Mouse (Mus musculus): ENCODE measurements around the gene Pard6a. TPM values are rescaled to one million over a fixed set of nuclear protein-coding genes. Genes with fewer than 3 reads are reported as not detected.

The Pard6a gene
- polyA plus RNA-seq, 2 experiments: 17.9 to 18.4 TPM

DNA sequence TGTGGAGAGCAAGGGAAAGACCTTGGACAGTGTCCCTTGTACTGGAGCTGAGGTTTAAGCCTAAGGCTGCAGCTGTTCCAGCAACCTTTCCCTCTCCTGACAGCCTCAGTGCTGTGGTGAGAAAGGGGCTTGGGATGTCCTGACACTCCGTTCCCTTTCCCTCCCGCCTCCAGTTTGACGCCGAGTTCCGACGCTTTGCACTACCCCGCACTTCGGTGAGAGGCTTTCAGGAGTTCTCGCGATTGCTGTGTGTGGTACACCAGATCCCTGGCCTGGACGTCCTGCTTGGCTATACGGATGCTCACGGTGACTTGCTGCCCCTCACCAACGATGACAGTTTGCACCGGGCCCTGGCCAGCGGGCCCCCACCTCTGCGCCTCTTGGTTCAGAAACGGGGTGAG lies 1.1 kb downstream of the Pard6a start:
- Histone ChIP-seq H3K27me3 (ENCODE audit: control insufficient read depth, insufficient read depth, low read length) (no peaks in the 10 kb centered on the region), H3K27ac (replicated peaks; ENCODE audit: low read depth, low read length) (no peak overlapping the region), H3K4me3 (replicated peaks; ENCODE audit: low read length) (peak overlapping the region; percentile 63), H3K4me2 (replicated peaks; ENCODE audit: low read depth, low read length, severe bottlenecking) (peak overlapping the region; percentile 74), H3K36me3 (ENCODE audit: control insufficient read depth, insufficient read depth, low read length) (peaks cover 35% of the 10 kb centered on the region), H3K9ac (ENCODE audit: low read depth, low read length, severe bottlenecking) (peak overlapping the region; percentile 40), H3K9me3 (ENCODE audit: control insufficient read depth, low read length) (no peaks in the 10 kb centered on the region), H3K4me1 (ENCODE audit: control insufficient read depth, insufficient read depth, low read length) (peaks cover 14% of the 10 kb centered on the region; the same call in 1 of the 2 replicates)
- 41% methylated on average over 18 of the region's 18 CpGs for WGBS
- TF ChIP-seq POLR2A (IDR thresholded peaks at IDR 0.05; ENCODE audit: borderline replicate concordance, extremely low read depth, insufficient read depth, insufficient read length): no peak
- DNase-seq (ENCODE audit: low spot score) (no peak), ATAC-seq (ENCODE audit: low FRiP score, low read depth) (no peak)

DNA sequence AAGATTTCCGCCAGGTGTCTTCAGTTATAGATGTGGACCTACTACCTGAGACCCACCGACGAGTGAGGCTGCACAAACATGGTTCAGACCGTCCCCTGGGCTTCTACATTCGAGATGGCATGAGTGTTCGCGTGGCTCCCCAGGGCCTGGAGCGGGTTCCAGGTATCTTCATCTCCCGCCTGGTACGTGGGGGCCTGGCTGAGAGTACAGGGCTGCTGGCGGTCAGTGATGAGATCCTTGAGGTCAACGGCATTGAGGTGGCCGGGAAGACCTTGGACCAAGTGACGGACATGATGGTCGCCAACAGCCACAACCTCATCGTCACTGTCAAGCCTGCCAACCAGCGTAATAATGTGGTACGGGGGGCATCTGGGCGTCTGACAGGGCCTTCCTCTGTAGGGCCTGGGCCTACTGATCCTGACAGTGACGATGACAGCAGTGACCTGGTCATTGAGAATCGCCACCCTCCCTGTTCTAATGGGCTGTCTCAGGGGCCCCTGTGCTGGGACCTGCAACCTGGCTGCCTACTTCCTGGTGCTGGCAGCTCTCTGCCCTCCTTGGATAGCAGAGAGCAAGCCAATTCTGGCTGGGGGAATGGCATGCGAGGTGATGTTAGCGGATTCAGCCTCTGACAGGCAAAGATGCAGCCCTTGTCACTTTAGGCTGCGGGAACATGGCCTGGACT lies 1.9 kb downstream of the Pard6a start:
- Histone ChIP-seq H3K27me3 (ENCODE audit: control insufficient read depth, insufficient read depth, low read length) (no peaks in the 10 kb centered on the region), H3K36me3 (ENCODE audit: control insufficient read depth, insufficient read depth, low read length) (peaks cover 26% of the 10 kb centered on the region), H3K27ac (replicated peaks; ENCODE audit: low read depth, low read length) (no peak overlapping the region), H3K4me1 (ENCODE audit: control insufficient read depth, insufficient read depth, low read length) (peaks cover 15% of the 10 kb centered on the region; the same call in 1 of the 2 replicates), H3K9ac (ENCODE audit: low read depth, low read length, severe bottlenecking) (no peak overlapping the region), H3K4me3 (replicated peaks; ENCODE audit: low read length) (no peak overlapping the region), H3K4me2 (replicated peaks; ENCODE audit: low read depth, low read length, severe bottlenecking) (no peak overlapping the region), H3K9me3 (ENCODE audit: control insufficient read depth, low read length) (no peaks in the 10 kb centered on the region)
- ATAC-seq (ENCODE audit: low FRiP score, low read depth) (no peak), DNase-seq (ENCODE audit: low spot score) (no peak)
- TF ChIP-seq POLR2A (IDR thresholded peaks at IDR 0.05; ENCODE audit: borderline replicate concordance, extremely low read depth, insufficient read depth, insufficient read length): no peak
- 89% methylated on average over 24 of the region's 24 CpGs for WGBS

DNA sequence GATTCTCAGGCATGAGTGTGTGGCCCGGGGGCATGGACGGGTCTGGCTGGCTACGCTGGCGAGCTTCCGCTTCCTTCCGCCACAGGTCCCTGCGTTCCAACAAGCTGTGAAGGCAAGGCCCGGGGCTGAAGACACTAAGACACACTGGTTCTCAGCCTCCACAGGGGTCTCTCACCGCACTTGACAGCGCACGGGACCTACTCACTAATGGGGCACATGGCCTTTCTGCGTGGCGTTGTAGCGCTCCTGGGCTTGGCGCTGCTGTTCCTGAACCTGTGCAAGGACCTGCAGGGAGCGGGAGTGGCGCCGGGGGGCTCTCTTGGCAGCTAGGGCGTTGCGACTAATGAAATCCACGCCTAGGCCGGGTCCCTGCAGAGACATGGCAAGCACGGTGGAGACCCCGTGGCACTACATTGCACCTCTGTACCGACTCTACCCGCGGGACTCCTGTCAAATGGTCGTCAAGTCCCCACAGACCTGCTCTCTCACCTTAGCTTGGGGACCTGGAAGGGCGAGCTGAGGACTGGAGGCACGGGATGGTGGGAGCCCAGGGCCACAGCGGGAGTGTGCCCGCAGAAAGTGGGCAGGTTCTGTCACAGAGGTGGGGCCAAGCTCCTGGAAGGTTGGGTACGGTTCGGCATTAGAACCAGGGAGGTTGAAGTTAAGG lies 3.3 kb downstream of the Pard6a start:
- TF ChIP-seq POLR2A (IDR thresholded peaks at IDR 0.05; ENCODE audit: borderline replicate concordance, extremely low read depth, insufficient read depth, insufficient read length): no peak
- Histone ChIP-seq H3K9me3 (ENCODE audit: control insufficient read depth, low read length) (no peaks in the 10 kb centered on the region), H3K27ac (replicated peaks; ENCODE audit: low read depth, low read length) (no peak overlapping the region), H3K36me3 (ENCODE audit: control insufficient read depth, insufficient read depth, low read length) (peaks cover 16% of the 10 kb centered on the region), H3K4me2 (replicated peaks; ENCODE audit: low read depth, low read length, severe bottlenecking) (no peak overlapping the region), H3K4me3 (replicated peaks; ENCODE audit: low read length) (no peak overlapping the region), H3K9ac (ENCODE audit: low read depth, low read length, severe bottlenecking) (no peak overlapping the region), H3K27me3 (ENCODE audit: control insufficient read depth, insufficient read depth, low read length) (no peaks in the 10 kb centered on the region), H3K4me1 (ENCODE audit: control insufficient read depth, insufficient read depth, low read length) (peaks cover 15% of the 10 kb centered on the region; the same call in 1 of the 2 replicates)
- WGBS: 91% methylated on average over 33 of the region's 34 CpGs
- ATAC-seq (ENCODE audit: low FRiP score, low read depth) (no peak), DNase-seq (ENCODE audit: low spot score) (no peak)

DNA sequence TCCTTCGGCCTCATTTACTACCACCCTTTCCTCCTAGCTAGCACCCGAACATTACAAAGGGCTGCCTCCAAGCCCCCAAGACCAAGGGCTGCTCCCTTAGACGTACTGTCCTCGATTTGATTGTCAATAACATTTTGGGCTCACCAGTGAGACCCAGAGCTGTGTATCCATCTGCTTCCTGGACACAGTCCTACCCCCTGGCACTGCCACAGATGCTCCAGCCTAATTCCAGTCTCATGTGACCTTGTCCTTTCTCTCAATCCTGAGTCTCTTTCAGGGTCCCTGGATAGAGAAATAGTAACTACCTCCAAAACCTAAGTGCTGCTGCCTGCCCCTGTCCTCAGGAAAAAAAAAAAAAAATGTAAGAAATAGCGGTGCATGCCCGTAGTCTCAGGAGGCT lies 4.0 kb downstream of the Pard6a start:
- no peak overlapping the region for H3K27ac ChIP-seq (replicated peaks; ENCODE audit: low read depth, low read length)
- no peak overlapping the region for H3K4me3 ChIP-seq (replicated peaks; ENCODE audit: low read length)
- H3K9ac ChIP-seq (ENCODE audit: low read depth, low read length, severe bottlenecking): no peak overlapping the region
- no peak for TF ChIP-seq POLR2A (IDR thresholded peaks at IDR 0.05; ENCODE audit: borderline replicate concordance, extremely low read depth, insufficient read depth, insufficient read length)
- H3K9me3 ChIP-seq (ENCODE audit: control insufficient read depth, low read length): no peaks in the 10 kb centered on the region
- no peak overlapping the region for H3K4me2 ChIP-seq (replicated peaks; ENCODE audit: low read depth, low read length, severe bottlenecking)
- ATAC-seq (ENCODE audit: low FRiP score, low read depth) (no peak), DNase-seq (ENCODE audit: low spot score) (no peak)
- H3K36me3 ChIP-seq (ENCODE audit: control insufficient read depth, insufficient read depth, low read length): peaks cover 16% of the 10 kb centered on the region
- no peaks in the 10 kb centered on the region for H3K27me3 ChIP-seq (ENCODE audit: control insufficient read depth, insufficient read depth, low read length)
- 87% methylated on average over 6 of the region's 6 CpGs for WGBS
- H3K4me1 ChIP-seq (ENCODE audit: control insufficient read depth, insufficient read depth, low read length): peaks cover 15% of the 10 kb centered on the region; the same call in 1 of the 2 replicates

DNA sequence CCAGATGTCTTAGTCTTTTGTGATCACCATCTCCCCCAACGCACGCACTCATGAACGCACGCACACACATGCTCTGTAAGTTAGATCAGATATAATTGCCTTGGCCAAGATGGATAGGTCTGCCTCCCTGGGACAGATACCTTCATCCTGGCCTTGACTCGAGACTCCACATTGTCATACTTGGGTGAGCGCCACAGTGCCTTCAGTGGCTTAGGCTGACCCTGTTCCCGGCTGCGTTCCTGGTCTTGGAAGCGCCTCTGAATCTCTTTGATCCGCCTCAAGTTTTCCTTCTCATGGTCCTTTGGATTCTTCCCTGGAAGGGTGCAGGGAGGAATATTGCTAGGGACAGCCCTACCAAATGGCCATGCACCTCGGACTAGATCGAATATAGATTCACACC lies 5.5 kb downstream of the Pard6a start:
- no peak overlapping the region for H3K27ac ChIP-seq (replicated peaks; ENCODE audit: low read depth, low read length)
- no peaks in the 10 kb centered on the region for H3K9me3 ChIP-seq (ENCODE audit: control insufficient read depth, low read length)
- H3K4me2 ChIP-seq (replicated peaks; ENCODE audit: low read depth, low read length, severe bottlenecking): peak overlapping the region; percentile 61; the same call in 1 of the 2 replicates
- H3K4me1 ChIP-seq (ENCODE audit: control insufficient read depth, insufficient read depth, low read length): peaks cover 15% of the 10 kb centered on the region; the same call in 1 of the 2 replicates
- no peak overlapping the region for H3K4me3 ChIP-seq (replicated peaks; ENCODE audit: low read length)
- no peak for ATAC-seq (ENCODE audit: low FRiP score, low read depth)
- WGBS: 80% methylated on average over 12 of the region's 12 CpGs
- peaks cover 16% of the 10 kb centered on the region for H3K36me3 ChIP-seq (ENCODE audit: control insufficient read depth, insufficient read depth, low read length)
- no peaks in the 10 kb centered on the region for H3K27me3 ChIP-seq (ENCODE audit: control insufficient read depth, insufficient read depth, low read length)
- H3K9ac ChIP-seq (ENCODE audit: low read depth, low read length, severe bottlenecking): no peak overlapping the region
- TF ChIP-seq POLR2A (IDR thresholded peaks at IDR 0.05; ENCODE audit: borderline replicate concordance, extremely low read depth, insufficient read depth, insufficient read length): no peak
- no peak for DNase-seq (ENCODE audit: low spot score)
